Mouse (Mus musculus): ENCODE data around the gene Bfar.

- no peak for TF ChIP-seq CTCF (IDR thresholded peaks at IDR 0.05; ENCODE audit: low read depth)
- TF ChIP-seq EP300 (IDR thresholded peaks at IDR 0.05; ENCODE audit: low read depth): no peak
Measured at GRCm38 (mm10) chr16:13729428-13729827, 57.8 kb downstream of the Bfar start.
